Mouse (Mus musculus) mouse embryonic stem cell (cell line): Measurements from ENCODE around the gene D830030K20Rik.
"Not testable (repeated sequence)": the region's sequence is repeated elsewhere in the genome, so short reads cannot be mapped to it uniquely, and the experiment has no call there.

Source experiments
- in situ Hi-C, 2 experiments: fragments of 300-500 bp; cut with MboI; formaldehyde crosslinking; loops; 1 replicate in 1 of 2; 3 replicates in 1 of 2; pipeline ENCODE4 v1.14.3; 2019 to 2020; ENCODE audit warnings: low sequenced_read_pairs in 2 of 2, low pct_unique_long_range_greater_than_20kb in 1 of 2, mixed read lengths in 1 of 2; ENCODE audit not compliant: unreplicated experiment in 1 of 2

Gene D830030K20Rik

DNA sequence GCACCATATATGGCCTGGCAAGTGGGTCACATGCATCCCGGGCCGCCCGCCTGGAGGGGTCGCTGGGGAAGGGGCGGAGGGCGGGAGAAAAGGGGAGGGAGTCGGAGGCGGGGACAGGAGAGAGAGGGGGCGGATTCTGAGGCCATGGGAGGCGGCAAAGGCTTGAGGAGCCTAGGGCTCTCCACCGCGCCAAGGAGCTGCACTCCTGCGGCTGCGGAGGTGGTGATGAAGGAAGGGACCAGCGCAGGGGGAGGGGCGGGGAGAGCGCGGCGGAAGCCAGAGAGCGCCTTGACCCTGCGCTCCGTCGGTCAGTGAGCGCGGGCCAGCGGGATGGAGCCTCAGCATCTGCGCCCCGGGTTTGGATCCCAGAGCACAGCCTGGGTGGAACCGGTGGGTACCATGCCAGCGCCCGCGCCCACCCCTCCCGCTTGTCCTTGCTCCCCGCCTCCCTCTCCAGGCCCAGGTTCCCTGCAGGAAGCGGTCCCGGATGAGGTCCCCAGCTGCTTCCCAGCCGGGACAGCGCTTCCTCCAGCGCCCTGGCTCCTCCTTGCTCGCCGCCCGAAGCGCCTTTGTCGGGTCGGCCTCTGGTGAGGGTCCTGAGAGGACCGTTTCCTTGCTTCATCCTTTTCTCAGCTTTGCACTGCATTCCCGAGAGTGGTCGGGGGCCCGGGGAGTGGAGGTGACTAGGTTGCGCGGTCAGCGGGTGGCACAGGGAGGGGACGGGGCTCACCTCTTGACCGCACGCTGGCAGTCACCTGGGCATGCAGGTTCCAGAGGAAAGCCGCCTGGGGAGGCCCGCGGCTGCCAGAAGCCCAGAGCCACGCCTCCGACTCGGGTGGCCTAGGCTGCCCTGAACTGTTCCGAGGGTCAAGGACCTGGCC, at the start of gene D830030K20Rik:
TSS of gene D830030K20Rik (plus strand) at position 217 of the 881 bp plus-strand sequence.
- in situ Hi-C loops, result not testable (repeated sequence)

DNA sequence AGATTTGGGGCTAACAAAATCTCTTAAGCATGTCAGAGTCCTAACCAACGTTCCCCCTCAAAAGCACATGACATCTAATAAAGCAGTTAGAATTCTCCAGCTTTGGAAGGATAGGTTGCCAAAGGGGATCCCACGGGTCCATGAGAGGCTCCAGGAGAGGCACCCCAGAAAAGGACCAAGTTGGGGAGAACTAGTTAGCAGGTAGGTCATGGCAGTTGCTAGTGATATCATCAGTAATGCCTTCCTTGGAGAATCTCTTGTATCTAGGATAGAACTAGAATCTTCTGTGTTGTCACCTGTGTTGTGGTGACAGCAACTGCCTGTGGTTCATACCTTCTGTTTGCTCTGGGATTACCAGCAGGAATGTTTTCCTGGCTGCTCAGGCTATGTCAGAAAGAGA, 20.3 kb upstream of the D830030K20Rik start, which contains the start of gene Gm5795:
TSS of gene Gm5795 (plus strand) at position 301 of the 400 bp plus-strand sequence.
- in situ Hi-C loops, result not testable (repeated sequence)

DNA sequence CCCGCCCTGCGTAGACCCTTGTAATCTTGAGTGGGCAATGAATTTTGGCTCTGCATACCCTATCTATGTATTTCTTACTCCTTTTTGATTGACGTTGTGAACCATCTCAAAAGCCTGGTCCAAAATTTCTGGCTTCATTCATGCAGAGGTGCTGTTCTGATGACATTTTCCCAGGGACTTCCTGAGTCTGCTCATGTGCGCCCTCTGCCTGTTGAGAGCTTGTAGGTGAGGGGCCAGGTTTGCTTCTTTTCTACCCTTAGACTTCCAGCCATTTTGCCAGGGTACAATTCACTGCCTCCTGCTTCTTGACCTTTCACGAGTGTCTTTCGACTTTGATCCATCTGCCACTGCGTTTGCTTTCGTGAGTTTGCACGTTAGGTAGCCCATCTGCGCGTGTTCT, 1.1 kb downstream of the D830030K20Rik start:
- in situ Hi-C loops, result not testable (repeated sequence)

DNA sequence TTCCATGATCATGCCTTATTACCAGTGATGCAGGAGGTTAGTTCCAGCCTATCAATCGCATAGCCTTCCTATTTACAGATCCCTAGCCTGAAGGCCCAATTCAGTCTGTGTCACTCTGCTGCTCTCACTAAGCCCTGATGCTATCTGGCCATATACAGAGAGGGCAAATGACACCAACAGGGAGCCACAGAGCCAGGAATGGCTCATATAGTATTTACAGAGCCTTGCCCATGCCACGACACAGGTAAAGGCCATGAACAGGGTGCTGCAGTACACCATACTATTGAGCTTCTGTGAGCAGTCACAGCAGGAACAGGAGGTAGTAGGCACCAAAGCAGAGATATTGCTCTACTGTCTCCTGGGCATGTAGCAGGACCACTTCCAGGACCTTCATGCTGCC, 54.2 kb downstream of the D830030K20Rik start:
- in situ Hi-C loops, result not testable (repeated sequence)
